Mouse (Mus musculus) CH12.LX (cell line): ENCODE results near the gene Proser3. TPM values are rescaled to one million over a fixed set of nuclear protein-coding genes. Genes with fewer than 3 reads are reported as not detected.

Experiments
- DNase-seq: peaks from one replicate; pipeline ENCODE4 v3.0.0-alpha.2; 2013; ENCODE audit errors: extremely low read depth
- H3K27ac ChIP-seq: 2 replicates; pipeline ENCODE4 v1.5.1; 2012; ENCODE audit warnings: low read depth, mild to moderate bottlenecking, control low read depth, moderate library complexity; ENCODE audit not compliant: insufficient read depth
- H3K27me3 ChIP-seq: replicated peaks from 2 replicates; pipeline ENCODE3; 2012; ENCODE audit warnings: inconsistent platforms
- H3K36me3 ChIP-seq, 2 experiments: replicated peaks in 1 of 2; 2 replicates each; pipeline versions ENCODE3 to v1.6.1; 2012; ENCODE audit warnings: inconsistent platforms in 1 of 2, low read length in 1 of 2, mild to moderate bottlenecking in 1 of 2, mixed read lengths in 1 of 2, moderate library complexity in 1 of 2; ENCODE audit not compliant: control insufficient read depth in 1 of 2, insufficient read depth in 1 of 2
- H3K4me1 ChIP-seq, 2 experiments: 2 replicates each; pipeline ENCODE4 v1.6.1; 2012; ENCODE audit warnings: inconsistent platforms in 1 of 2, moderate library complexity in 1 of 2; ENCODE audit not compliant: insufficient read depth in 2 of 2, control insufficient read depth in 1 of 2
- H3K4me2 ChIP-seq: 2 replicates; pipeline ENCODE4 v1.6.1; 2012; ENCODE audit warnings: low read depth, mild to moderate bottlenecking, control low read depth; ENCODE audit not compliant: poor library complexity, insufficient read depth, severe bottlenecking
- H3K4me3 ChIP-seq, 3 experiments: fragments of 150-350 bp in 1 of 3; sonication (generic) in 1 of 3; replicated peaks in 1 of 3; 2 replicates each; pipeline versions ENCODE3 to v1.5.1; 2011 to 2012; ENCODE audit warnings: low read depth in 2 of 3, low read length in 2 of 3, mild to moderate bottlenecking in 2 of 3, moderate library complexity in 2 of 3, control low read depth in 1 of 3, improper control_type of control experiment in 1 of 3, inconsistent platforms in 1 of 3, mixed read lengths in 1 of 3; ENCODE audit not compliant: poor library complexity in 1 of 3
- H3K79me2 ChIP-seq: replicated peaks from 2 replicates; pipeline ENCODE4 v1.6.1; 2012; ENCODE audit warnings: mild to moderate bottlenecking, moderate library complexity; ENCODE audit not compliant: control insufficient read depth, poor library complexity, insufficient read depth, severe bottlenecking; ENCODE audit errors: extremely low read depth
- H3K9ac ChIP-seq: 2 replicates; pipeline ENCODE4 v1.6.1; 2012; ENCODE audit warnings: low read depth, mild to moderate bottlenecking, control low read depth, moderate library complexity; ENCODE audit not compliant: insufficient read depth
- H3K9me3 ChIP-seq: replicated peaks from 2 replicates; pipeline ENCODE3; 2012; ENCODE audit warnings: low read length, inconsistent platforms, mixed read lengths
- CHD1 ChIP-seq: IDR thresholded peaks from 2 replicates; pipeline ENCODE4 v1.6.1; 2012; ENCODE audit warnings: low read depth, low read length, improper control_type of control experiment, inconsistent platforms
- CTCF ChIP-seq, 2 experiments: IDR thresholded peaks in 1 of 2; conservative IDR thresholded peaks in 1 of 2; 2 replicates each; pipeline ENCODE4 v1.5.1; 2011 to 2012; ENCODE audit warnings: low read depth in 2 of 2, low read length in 2 of 2, improper control_type of control experiment in 1 of 2, inconsistent platforms in 1 of 2, mild to moderate bottlenecking in 1 of 2, moderate library complexity in 1 of 2
- E2F4 ChIP-seq: IDR thresholded peaks from 2 replicates; pipeline ENCODE4 v1.6.1; 2011; ENCODE audit warnings: low read depth, low read length, improper control_type of control experiment; ENCODE audit not compliant: insufficient replicate concordance
- ETS1 ChIP-seq: conservative IDR thresholded peaks from 2 replicates; pipeline ENCODE4 v1.6.1; 2012; ENCODE audit warnings: low read depth, mild to moderate bottlenecking, inconsistent platforms, low read length, improper control_type of control experiment, moderate library complexity
- HCFC1 ChIP-seq: IDR thresholded peaks from 2 replicates; pipeline ENCODE4 v1.6.1; 2012; ENCODE audit warnings: low read depth, mild to moderate bottlenecking, inconsistent platforms, low read length, improper control_type of control experiment
- IRF4 ChIP-seq: IDR thresholded peaks from 2 replicates; pipeline ENCODE4 v1.6.1; 2014; ENCODE audit warnings: low read depth, mild to moderate bottlenecking, inconsistent platforms, low read length, improper control_type of control experiment
- MAZ ChIP-seq: IDR thresholded peaks from 2 replicates; pipeline ENCODE4 v1.6.1; 2012; ENCODE audit warnings: low read depth, mild to moderate bottlenecking, inconsistent platforms, low read length, improper control_type of control experiment, moderate library complexity
- MXI1 ChIP-seq: IDR thresholded peaks from 2 replicates; pipeline ENCODE4 v1.6.1; 2011; ENCODE audit warnings: mild to moderate bottlenecking, low read depth, low read length, improper control_type of control experiment
- NELFE ChIP-seq: IDR thresholded peaks from 2 replicates; pipeline ENCODE4 v1.6.1; 2011; ENCODE audit warnings: low read depth, low read length, improper control_type of control experiment
- PAX5 ChIP-seq: IDR thresholded peaks from 2 replicates; pipeline ENCODE4 v1.6.1; 2012; ENCODE audit warnings: low read length, inconsistent platforms, mixed read lengths
- POLR2AphosphoS2 ChIP-seq: IDR thresholded peaks from 2 replicates; pipeline ENCODE4 v1.6.1; 2011; ENCODE audit warnings: low read depth, low read length, improper control_type of control experiment
- RAD21 ChIP-seq: IDR thresholded peaks from 2 replicates; pipeline ENCODE4 v1.6.1; 2011; ENCODE audit warnings: low read depth, mild to moderate bottlenecking, low read length, improper control_type of control experiment, moderate library complexity
- SMC3 ChIP-seq: IDR thresholded peaks from 2 replicates; pipeline ENCODE4 v1.6.1; 2011; ENCODE audit warnings: low read depth, low read length, improper control_type of control experiment
- ZC3H11A ChIP-seq: IDR thresholded peaks from 2 replicates; pipeline ENCODE4 v1.6.1; 2012; ENCODE audit warnings: low read depth, mild to moderate bottlenecking, inconsistent platforms, low read length, improper control_type of control experiment
- ZKSCAN1 ChIP-seq: IDR thresholded peaks from 2 replicates; pipeline ENCODE4 v1.6.1; 2012; ENCODE audit warnings: low read depth, inconsistent platforms, low read length, improper control_type of control experiment, borderline replicate concordance
- ZNF384 ChIP-seq: IDR thresholded peaks from 2 replicates; pipeline ENCODE4 v1.6.1; 2012; ENCODE audit warnings: low read depth, low read length, improper control_type of control experiment, inconsistent platforms
- dilution Hi-C: fragments of 300-500 bp; cut with MboI; formaldehyde crosslinking; loops from 2 replicates; pipeline ENCODE4 v1.14.3; 2020; ENCODE audit warnings: low sequenced_read_pairs; ENCODE audit not compliant: extremely low pct_unique_long_range_greater_than_20kb, extremely low pct_ligation_motif_present
- in situ Hi-C: fragments of 300-500 bp; cut with MboI; formaldehyde crosslinking; loops from 3 replicates; pipeline ENCODE4 v1.14.3; 2019; ENCODE audit warnings: low sequenced_read_pairs, low pct_ligation_motif_present, low pct_unique_long_range_greater_than_20kb, mixed read lengths
- polyA plus RNA-seq: library from polyadenylated mRNA; unstranded; fragments of >175 nt; gene quantifications from 2 replicates; pipeline ENCODE4 v1.2.1, GENCODE M21; 2012; ENCODE audit warnings: low read depth; ENCODE audit not compliant: insufficient read length
- total RNA-seq, 2 experiments: library from RNA; depleted of rRNA; stranded (reverse); fragments of 300-350 nt in 1 of 2; fragments of >200 nt in 1 of 2; gene quantifications; 2 replicates each; pipeline ENCODE4 v1.2.3; 2012 to 2014

Gene Proser3
- total and polyA plus RNA-seq, 3 experiments, result 2.0 to 6.0 (median 5.9) TPM

DNA sequence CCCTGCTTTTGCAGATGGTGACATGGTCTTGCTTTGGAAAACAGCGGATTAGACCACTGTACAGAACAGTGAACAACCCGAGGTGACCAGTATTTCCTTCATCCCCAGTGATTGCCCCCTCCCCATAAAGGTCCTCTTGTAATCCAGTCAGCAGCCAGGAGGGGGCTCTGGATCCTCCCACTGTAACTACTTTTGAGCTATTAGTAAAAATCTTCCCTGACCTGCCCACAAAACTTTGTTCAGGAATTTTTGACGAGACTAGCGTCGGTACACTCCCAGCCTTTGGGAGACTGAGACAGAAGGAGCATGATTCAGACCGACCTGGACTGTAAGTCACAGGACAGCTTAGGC, 61.2 kb downstream of the Proser3 start:
- Histone ChIP-seq H3K4me2 (no peak overlapping the region), H3K27ac (no peak overlapping the region), H3K36me3 (no peaks in the 10 kb centered on the region)
- TF ChIP-seq SMC3, result peak; percentile 14
- no peak for TF ChIP-seq MXI1
- no peak for TF ChIP-seq PAX5
- peak in 1 of 2 experiments; percentile 32; a peak in 1 of 4 replicates for TF ChIP-seq CTCF (conservative IDR thresholded peaks at IDR 0.05 in 1 of 2, IDR thresholded peaks at IDR 0.05 in 1 of 2; ENCODE audit: low read depth in 2 of 2, low read length in 2 of 2)
- no peak for TF ChIP-seq MAZ
- TF ChIP-seq ZNF384, result no peak
- no peak for TF ChIP-seq NELFE
- no peak for TF ChIP-seq CHD1
- TF ChIP-seq, all 38 proteins: peak for 2
- Histone ChIP-seq H3K79me2 (no peaks in the 10 kb centered on the region; the same call in 1 of the 2 replicates), H3K27me3 (peaks cover 69% of the 10 kb centered on the region), H3K4me3 (no peak overlapping the region), H3K9ac (no peak overlapping the region), H3K4me1 (no peaks in the 10 kb centered on the region), H3K9me3 (peaks cover 14% of the 10 kb centered on the region)
- in situ Hi-C loops (loop anchor here (10.0 kb wide), 1 partner anchor 46 kb away; the partner anchor contains the start of gene Aplp1), dilution Hi-C loops (no loop called here)
- no peak for DNase-seq

GRCm38 (mm10) chr7:30490251-30490956, 61.7 kb downstream of the Proser3 start:
- H3K36me3 ChIP-seq, result no peaks in the 10 kb centered on the region
- peaks cover 72% of the 10 kb centered on the region for H3K27me3 ChIP-seq
- H3K4me1 ChIP-seq, result no peaks in the 10 kb centered on the region
- H3K9me3 ChIP-seq, result peaks cover 14% of the 10 kb centered on the region
- in situ Hi-C loops, result loop anchor here (10.0 kb wide), 1 partner anchor 46 kb away; the partner anchor contains the start of gene Aplp1
- no peak overlapping the region for H3K9ac ChIP-seq
- H3K79me2 ChIP-seq, result no peaks in the 10 kb centered on the region
- peak; percentile 67 for DNase-seq
- H3K4me2 ChIP-seq, result no peak overlapping the region
- dilution Hi-C loops, result no loop called here
- H3K4me3 ChIP-seq, result no peak overlapping the region
- H3K27ac ChIP-seq, result no peak overlapping the region
- TF ChIP-seq ZNF384, result no peak
- peak; percentile 55 for TF ChIP-seq RAD21
- TF ChIP-seq HCFC1, result no peak
- no peak for TF ChIP-seq POLR2AphosphoS2
- TF ChIP-seq ZKSCAN1, result no peak
- no peak for TF ChIP-seq IRF4
- TF ChIP-seq SMC3, result peak; percentile 70
- TF ChIP-seq PAX5, result no peak
- no peak for TF ChIP-seq ZC3H11A
- TF ChIP-seq CTCF (conservative IDR thresholded peaks at IDR 0.05 in 1 of 2, IDR thresholded peaks at IDR 0.05 in 1 of 2; ENCODE audit: low read depth in 2 of 2, low read length in 2 of 2), result peak; percentile 78 to 85
- no peak for TF ChIP-seq E2F4
- TF ChIP-seq ETS1, result no peak

Other genes starting within 250 kb of the Proser3 start
Only the 20 nearest of the 34 such genes appear.
- gene Nfkbid, start 130.6 kb downstream of the Proser3 start, total RNA-seq (2012; rRNA removed), result 133 and 161 TPM in 2 replicates
- gene Nfkbid, start 130.6 kb downstream of the Proser3 start, total RNA-seq (2014; rRNA removed), result 131 and 144 TPM in 2 replicates
- 175 and 197 TPM in 2 replicates for gene Nfkbid, start 130.6 kb downstream of the Proser3 start, polyA plus RNA-seq
- gene Aplp1, start 106.8 kb downstream of the Proser3 start, total RNA-seq (2012; rRNA removed), result 0.34 and 0.93 TPM in 2 replicates
- not detected in 2 replicates for gene Aplp1, start 106.8 kb downstream of the Proser3 start, total RNA-seq (2014; rRNA removed)
- gene Aplp1, start 106.8 kb downstream of the Proser3 start, polyA plus RNA-seq, result 0.10 TPM in 1 of 2 replicates, not detected in the other
- gene Kirrel2, start 94.6 kb downstream of the Proser3 start, total RNA-seq (2012; rRNA removed), result not detected in 2 replicates
- gene Kirrel2, start 94.6 kb downstream of the Proser3 start, total RNA-seq (2014; rRNA removed), result not detected in 2 replicates
- not detected in 2 replicates for gene Kirrel2, start 94.6 kb downstream of the Proser3 start, polyA plus RNA-seq
- gene Nphs1, start 94.0 kb downstream of the Proser3 start, total RNA-seq (2012; rRNA removed), result 2.1 and 2.4 TPM in 2 replicates
- gene Nphs1, start 94.0 kb downstream of the Proser3 start, total RNA-seq (2014; rRNA removed), result not detected in 2 replicates
- gene Nphs1, start 94.0 kb downstream of the Proser3 start, polyA plus RNA-seq, result 1.0 TPM in 1 of 2 replicates, not detected in the other
- gene Prodh2, start 58.7 kb downstream of the Proser3 start, total RNA-seq (2012; rRNA removed), result not detected in 2 replicates
- gene Prodh2, start 58.7 kb downstream of the Proser3 start, total RNA-seq (2014; rRNA removed), result not detected in 2 replicates
- not detected in 2 replicates for gene Prodh2, start 58.7 kb downstream of the Proser3 start, polyA plus RNA-seq
- 2.5 and 2.8 TPM in 2 replicates for gene Arhgap33, start 17.2 kb downstream of the Proser3 start, total RNA-seq (2012; rRNA removed)
- 0.44 and 0.76 TPM in 2 replicates for gene Arhgap33, start 17.2 kb downstream of the Proser3 start, total RNA-seq (2014; rRNA removed)
- 6.2 and 9.2 TPM in 2 replicates for gene Arhgap33, start 17.2 kb downstream of the Proser3 start, polyA plus RNA-seq
- gene Hspb6, start 121 bp downstream of the Proser3 start, total RNA-seq (2012; rRNA removed), result 1.6 and 2.3 TPM in 2 replicates
- 0.79 and 1.2 TPM in 2 replicates for gene Hspb6, start 121 bp downstream of the Proser3 start, total RNA-seq (2014; rRNA removed)
- 4.1 and 6.0 TPM in 2 replicates for gene Hspb6, start 121 bp downstream of the Proser3 start, polyA plus RNA-seq
- gene Lin37, start 7.5 kb upstream of the Proser3 start, total RNA-seq (2012; rRNA removed), result 8.3 and 11.0 TPM in 2 replicates
- gene Lin37, start 7.5 kb upstream of the Proser3 start, total RNA-seq (2014; rRNA removed), result 4.0 and 5.2 TPM in 2 replicates
- gene Lin37, start 7.5 kb upstream of the Proser3 start, polyA plus RNA-seq, result 38.6 and 49.5 TPM in 2 replicates
- gene U2af1l4, start 11.0 kb upstream of the Proser3 start, total RNA-seq (2012; rRNA removed), result 56.7 and 61.2 TPM in 2 replicates
- 60.8 and 63.4 TPM in 2 replicates for gene U2af1l4, start 11.0 kb upstream of the Proser3 start, total RNA-seq (2014; rRNA removed)
- gene U2af1l4, start 11.0 kb upstream of the Proser3 start, polyA plus RNA-seq, result 51.5 and 54.4 TPM in 2 replicates
- gene Gm49396, start 11.0 kb upstream of the Proser3 start, total RNA-seq (2012; rRNA removed), result 2.6 and 2.7 TPM in 2 replicates
- 1.9 and 2.3 TPM in 2 replicates for gene Gm49396, start 11.0 kb upstream of the Proser3 start, total RNA-seq (2014; rRNA removed)
- 3.3 and 3.8 TPM in 2 replicates for gene Gm49396, start 11.0 kb upstream of the Proser3 start, polyA plus RNA-seq
- gene Psenen, start 11.3 kb upstream of the Proser3 start, total RNA-seq (2012; rRNA removed), result 55.2 and 59.2 TPM in 2 replicates
- gene Psenen, start 11.3 kb upstream of the Proser3 start, total RNA-seq (2014; rRNA removed), result 83.6 and 92.7 TPM in 2 replicates
- 101 and 121 TPM in 2 replicates for gene Psenen, start 11.3 kb upstream of the Proser3 start, polyA plus RNA-seq
- gene Igflr1, start 13.1 kb upstream of the Proser3 start, total RNA-seq (2012; rRNA removed), result 0.92 and 1.3 TPM in 2 replicates
- gene Igflr1, start 13.1 kb upstream of the Proser3 start, total RNA-seq (2014; rRNA removed), result not detected in 2 replicates
- 0.65 TPM in 1 of 2 replicates, not detected in the other for gene Igflr1, start 13.1 kb upstream of the Proser3 start, polyA plus RNA-seq
- gene Kmt2b, start 36.4 kb upstream of the Proser3 start, total RNA-seq (2012; rRNA removed), result 17.2 and 18.3 TPM in 2 replicates
- gene Kmt2b, start 36.4 kb upstream of the Proser3 start, total RNA-seq (2014; rRNA removed), result 4.8 and 8.4 TPM in 2 replicates
- 31.0 and 32.8 TPM in 2 replicates for gene Kmt2b, start 36.4 kb upstream of the Proser3 start, polyA plus RNA-seq
- gene Zbtb32, start 46.6 kb upstream of the Proser3 start, total RNA-seq (2012; rRNA removed), result 183 TPM in 2 replicates
- gene Zbtb32, start 46.6 kb upstream of the Proser3 start, total RNA-seq (2014; rRNA removed), result 156 and 173 TPM in 2 replicates
- gene Zbtb32, start 46.6 kb upstream of the Proser3 start, polyA plus RNA-seq, result 171 and 178 TPM in 2 replicates
- gene Upk1a, start 60.5 kb upstream of the Proser3 start, total RNA-seq (2012; rRNA removed), result 6.5 and 10.9 TPM in 2 replicates
- gene Upk1a, start 60.5 kb upstream of the Proser3 start, total RNA-seq (2014; rRNA removed), result 0.47 and 0.49 TPM in 2 replicates
- gene Upk1a, start 60.5 kb upstream of the Proser3 start, polyA plus RNA-seq, result 1.8 and 2.3 TPM in 2 replicates
- 432 and 456 TPM in 2 replicates for gene Cox6b1, start 73.9 kb upstream of the Proser3 start, total RNA-seq (2012; rRNA removed)
- 776 and 802 TPM in 2 replicates for gene Cox6b1, start 73.9 kb upstream of the Proser3 start, total RNA-seq (2014; rRNA removed)
- gene Cox6b1, start 73.9 kb upstream of the Proser3 start, polyA plus RNA-seq, result 581 and 625 TPM in 2 replicates
- not detected in 2 replicates for gene Etv2, start 83.6 kb upstream of the Proser3 start, total RNA-seq (2012; rRNA removed)
- gene Etv2, start 83.6 kb upstream of the Proser3 start, total RNA-seq (2014; rRNA removed), result not detected in 2 replicates
- not detected in 2 replicates for gene Etv2, start 83.6 kb upstream of the Proser3 start, polyA plus RNA-seq
- gene Rbm42, start 98.0 kb upstream of the Proser3 start, total RNA-seq (2012; rRNA removed), result 109 and 121 TPM in 2 replicates
- gene Rbm42, start 98.0 kb upstream of the Proser3 start, total RNA-seq (2014; rRNA removed), result 65.3 and 67.2 TPM in 2 replicates
- 104 and 105 TPM in 2 replicates for gene Rbm42, start 98.0 kb upstream of the Proser3 start, polyA plus RNA-seq
- gene Haus5, start 112.7 kb upstream of the Proser3 start, total RNA-seq (2012; rRNA removed), result 45.6 and 47.7 TPM in 2 replicates
- 32.3 and 38.5 TPM in 2 replicates for gene Haus5, start 112.7 kb upstream of the Proser3 start, total RNA-seq (2014; rRNA removed)
- 50.9 and 52.8 TPM in 2 replicates for gene Haus5, start 112.7 kb upstream of the Proser3 start, polyA plus RNA-seq
- not detected in 2 replicates for gene Pmis2, start 119.3 kb upstream of the Proser3 start, total RNA-seq (2012; rRNA removed)
- not detected in 2 replicates for gene Pmis2, start 119.3 kb upstream of the Proser3 start, total RNA-seq (2014; rRNA removed)
- gene Pmis2, start 119.3 kb upstream of the Proser3 start, polyA plus RNA-seq, result not detected in 2 replicates